11 mouse cellular contexts compared by ENCODE assay signal in genomic region chr4:136089748-136090583, GRCm38 (mm10). TPM values are rescaled to one million over a fixed set of nuclear protein-coding genes. Genes with fewer than 3 reads are reported as not detected.
DNase-seq lines count a peak whose midpoint lies in the region; ATAC-seq and TF ChIP-seq lines count a peak whose summit lies in the region.
"Had no signal": no experiment of that assay in that cellular context is flagged by ENCODE, and none has a peak within 500 bp of the region (broad histone marks: within the 10 kb centered on the region; RNA-seq: fewer than 3 reads in every experiment).

No protein-coding gene starts in this region.

- H3K4me1 ChIP-seq in liver, postnatal 0 days (ENCODE audit: insufficient read depth), result no peaks in the 10 kb centered on the region
- H3K4me1 ChIP-seq in liver, embryonic 12.5 days, result no peaks in the 10 kb centered on the region
- peaks cover 8% of the 10 kb centered on the region; the same call in 1 of the 2 replicates for H3K4me1 ChIP-seq in embryonic facial prominence, embryonic 12.5 days
- peaks cover 55% of the 10 kb centered on the region for H3K4me1 ChIP-seq in thymus, adult 2 months (replicated peaks; ENCODE audit: control insufficient read depth, insufficient read depth, low read length)
- H3K4me1 ChIP-seq in midbrain, postnatal 0 days (ENCODE audit: insufficient read depth, low read length), result no peaks in the 10 kb centered on the region

- H3K27ac ChIP-seq in liver, postnatal 0 days (ENCODE audit: low read depth), result peak overlapping the region; percentile 71
- no peak overlapping the region for H3K27ac ChIP-seq in liver, embryonic 12.5 days
- H3K27ac ChIP-seq in embryonic facial prominence, embryonic 12.5 days, result peak overlapping the region; percentile 20; the same call in 1 of the 2 replicates
- H3K27ac ChIP-seq in thymus, adult 2 months (ENCODE audit: control insufficient read depth, insufficient read depth, low read length), result peak overlapping the region; percentile 99
- H3K27ac ChIP-seq in midbrain, postnatal 0 days (ENCODE audit: low read depth, low read length), result no peak overlapping the region

- no peaks in the 10 kb centered on the region for H3K36me3 ChIP-seq in liver, postnatal 0 days (replicated peaks; ENCODE audit: insufficient read depth, low read length)
- H3K36me3 ChIP-seq in liver, embryonic 12.5 days, result no peaks in the 10 kb centered on the region
- no peaks in the 10 kb centered on the region for H3K36me3 ChIP-seq in embryonic facial prominence, embryonic 12.5 days
- no peaks in the 10 kb centered on the region for H3K36me3 ChIP-seq in thymus, adult 2 months (ENCODE audit: control insufficient read depth, insufficient read depth, low read length)
- no peaks in the 10 kb centered on the region for H3K36me3 ChIP-seq in midbrain, postnatal 0 days (ENCODE audit: insufficient read depth, low read length)
- H3K36me3 ChIP-seq: G1E had no signal

- ATAC-seq in liver, postnatal 0 days, result peak; percentile 22; the same call in 1 of the 2 replicates
- no peak for ATAC-seq in liver, embryonic 12.5 days
- no peak; the same call in 1 of the 2 replicates for ATAC-seq in embryonic facial prominence, embryonic 12.5 days (ENCODE audit: insufficient number of reproducible peaks, insufficient read depth, low FRiP score, low TSS enrichment)
- no peak for ATAC-seq in erythroblast, adult 5-6 weeks (replicated peaks; ENCODE audit: low FRiP score, poor library complexity, severe bottlenecking)
- no peak for ATAC-seq in midbrain, postnatal 0 days (ENCODE audit: low FRiP score)

- no peak overlapping the region for H3K9ac ChIP-seq in liver, postnatal 0 days (replicated peaks)
- no peak overlapping the region for H3K9ac ChIP-seq in liver, embryonic 12.5 days
- no peak overlapping the region for H3K9ac ChIP-seq in embryonic facial prominence, embryonic 12.5 days
- H3K9ac ChIP-seq in midbrain, postnatal 0 days (replicated peaks; ENCODE audit: low read length, poor library complexity, severe bottlenecking), result no peak overlapping the region

- no peak for DNase-seq in liver, postnatal 0 days
- peak; percentile 52 for DNase-seq in kidney, postnatal 10 days
- DNase-seq in thymus, adult 2 months, result peak; percentile 58
- DNase-seq in layer of hippocampus, adult 18-20 months (ENCODE audit: low spot score in 2 of 2), result no peak
- no peak for DNase-seq in midbrain, postnatal 0 days (ENCODE audit: low spot score)
- DNase-seq: cerebellum, adult 8-10 months had no signal

- no peak for TF ChIP-seq POLR2A in thymus, adult 2 months (IDR thresholded peaks at IDR 0.05; ENCODE audit: control insufficient read depth, extremely low read depth, insufficient read depth, low read length, poor library complexity)

- H3K4me3 ChIP-seq in liver, postnatal 0 days (ENCODE audit: low read depth, low read length), result no peak overlapping the region
- H3K4me3 ChIP-seq in liver, embryonic 12.5 days, result no peak overlapping the region
- no peak overlapping the region for H3K4me3 ChIP-seq in embryonic facial prominence, embryonic 12.5 days
- H3K4me3 ChIP-seq in thymus, adult 2 months (ENCODE audit: control insufficient read depth, insufficient read depth, low read length), result no peak overlapping the region
- H3K4me3 ChIP-seq in midbrain, postnatal 0 days (ENCODE audit: low read depth, low read length), result no peak overlapping the region
- H3K4me3 ChIP-seq: myocyte had no signal

- H3K27me3 ChIP-seq in liver, postnatal 0 days (ENCODE audit: insufficient read depth, low read length), result no peaks in the 10 kb centered on the region
- peaks cover 37% of the 10 kb centered on the region for H3K27me3 ChIP-seq in liver, embryonic 12.5 days (replicated peaks)
- H3K27me3 ChIP-seq in embryonic facial prominence, embryonic 12.5 days, result no peaks in the 10 kb centered on the region
- H3K27me3 ChIP-seq in thymus, adult 2 months (ENCODE audit: control insufficient read depth, insufficient read depth, low read length), result no peaks in the 10 kb centered on the region
- H3K27me3 ChIP-seq in midbrain, postnatal 0 days (ENCODE audit: insufficient read depth, low read length), result no peaks in the 10 kb centered on the region

- TF ChIP-seq CTCF in liver, postnatal 0 days (IDR thresholded peaks at IDR 0.05; ENCODE audit: low read depth), result no peak
- no peak for TF ChIP-seq CTCF in thymus, adult 2 months (IDR thresholded peaks at IDR 0.05; ENCODE audit: borderline replicate concordance, control insufficient read depth, extremely low read depth, insufficient read depth, low read length, poor library complexity)
- TF ChIP-seq CTCF in midbrain, postnatal 0 days (IDR thresholded peaks at IDR 0.05), result no peak

- TF ChIP-seq EP300 in liver, postnatal 0 days (IDR thresholded peaks at IDR 0.05; ENCODE audit: low read depth), result no peak

- no peak overlapping the region for H3K4me2 ChIP-seq in liver, postnatal 0 days (ENCODE audit: low read depth, low read length)
- no peak overlapping the region for H3K4me2 ChIP-seq in liver, embryonic 12.5 days
- H3K4me2 ChIP-seq in embryonic facial prominence, embryonic 12.5 days (replicated peaks), result no peak overlapping the region
- H3K4me2 ChIP-seq in midbrain, postnatal 0 days (ENCODE audit: low read depth, low read length, poor library complexity, severe bottlenecking), result no peak overlapping the region

- no peaks in the 10 kb centered on the region for H3K9me3 ChIP-seq in liver, postnatal 0 days (ENCODE audit: low read length)
- H3K9me3 ChIP-seq in liver, embryonic 12.5 days (replicated peaks), result no peaks in the 10 kb centered on the region
- 0 out of 2 replicates have a peak, but pooled peaks cover 4% of the 10 kb centered on the region for H3K9me3 ChIP-seq in embryonic facial prominence, embryonic 12.5 days
- no peaks in the 10 kb centered on the region for H3K9me3 ChIP-seq in midbrain, postnatal 0 days (ENCODE audit: low read length)
- H3K9me3 ChIP-seq: G1E had no signal

- 55% methylated on average over 11 of the region's 11 CpGs for WGBS in liver, postnatal 0 days (ENCODE audit: insufficient replicate concordance)
- 43% methylated on average over 11 of the region's 11 CpGs for WGBS in liver, embryonic 12.5 days (ENCODE audit: insufficient replicate concordance)
- WGBS in embryonic facial prominence, embryonic 12.5 days, result 55% methylated on average over 11 of the region's 11 CpGs
- WGBS in thymus, adult 2 months, result 30% methylated on average over 11 of the region's 11 CpGs
- WGBS in midbrain, postnatal 0 days, result 71% methylated on average over 11 of the region's 11 CpGs

RNA-seq across cellular contexts. Expression of gene Rpl11, which starts 36.7 kb away (rescaled TPM):
- polyA plus RNA-seq in liver, postnatal 0 days (2015; fragmentation: Nextera tagmentation; extraction: Ambion mirVana), result 251 and 260 TPM in 2 replicates
- polyA plus RNA-seq in liver, embryonic 12.5 days (2016; fragmentation: Nextera tagmentation; extraction: Ambion mirVana), result 350 and 362 TPM in 2 replicates
- polyA plus RNA-seq in embryonic facial prominence, embryonic 12.5 days (2016; fragmentation: Nextera tagmentation; extraction: Ambion mirVana), result 390 and 392 TPM in 2 replicates
- polyA plus RNA-seq in thymus, adult 2 months (2012; rRNA removed), result 418 and 466 TPM in 2 replicates
- 304 and 345 TPM in 2 replicates for total RNA-seq in erythroblast, adult 5-6 weeks (2015; ENCODE audit: low replicate concordance)
- 128 and 153 TPM in 2 replicates for total RNA-seq in erythroblast, adult 5-6 weeks (2017; ENCODE audit: low replicate concordance)
- 100 to 1,000 TPM; 306 to 330 TPM for total RNA-seq in layer of hippocampus, adult 18-20 months (2021)
- total RNA-seq in midbrain, postnatal 0 days (2014; rRNA removed), result 601 and 1,077 TPM in 2 replicates
- polyA plus RNA-seq in midbrain, postnatal 0 days (2015; fragmentation: Nextera tagmentation; extraction: Ambion mirVana), result 273 and 275 TPM in 2 replicates

RNA-seq across cellular contexts. Expression of gene Id3, which starts 53.3 kb away (rescaled TPM):
- 77.3 and 79.1 TPM in 2 replicates for polyA plus RNA-seq in liver, postnatal 0 days (2015; fragmentation: Nextera tagmentation; extraction: Ambion mirVana)
- polyA plus RNA-seq in liver, embryonic 12.5 days (2016; fragmentation: Nextera tagmentation; extraction: Ambion mirVana), result 80.9 and 88.1 TPM in 2 replicates
- 612 and 623 TPM in 2 replicates for polyA plus RNA-seq in embryonic facial prominence, embryonic 12.5 days (2016; fragmentation: Nextera tagmentation; extraction: Ambion mirVana)
- 312 and 357 TPM in 2 replicates for polyA plus RNA-seq in thymus, adult 2 months (2012; rRNA removed)
- total RNA-seq in erythroblast, adult 5-6 weeks (2015; ENCODE audit: low replicate concordance), result not detected in 2 replicates
- total RNA-seq in erythroblast, adult 5-6 weeks (2017; ENCODE audit: low replicate concordance), result not detected in 2 replicates
- total RNA-seq in layer of hippocampus, adult 18-20 months (2021), result 10 to 100 TPM; 30.0 to 35.1 TPM
- total RNA-seq in midbrain, postnatal 0 days (2014; rRNA removed), result 121 and 208 TPM in 2 replicates
- 148 and 156 TPM in 2 replicates for polyA plus RNA-seq in midbrain, postnatal 0 days (2015; fragmentation: Nextera tagmentation; extraction: Ambion mirVana)
- polyA plus RNA-seq: G1E had no signal

Comparison
In these comparisons a context has a peak if more than half of its experiments do, and no peak if none do; other contexts are left out.
1. H3K27ac ChIP-seq: peak in liver, postnatal 0 days (single experiment), embryonic facial prominence, embryonic 12.5 days (single experiment) and thymus, adult 2 months (single experiment); none in liver, embryonic 12.5 days (single experiment) and midbrain, postnatal 0 days (single experiment).
2. DNase-seq: peak in kidney, postnatal 10 days (single experiment) and thymus, adult 2 months (single experiment); none in liver, postnatal 0 days (single experiment), layer of hippocampus, adult 18-20 months (0 of 2) and midbrain, postnatal 0 days (single experiment).